Mouse (Mus musculus): ENCODE data around the gene Wipf2.

DNA sequence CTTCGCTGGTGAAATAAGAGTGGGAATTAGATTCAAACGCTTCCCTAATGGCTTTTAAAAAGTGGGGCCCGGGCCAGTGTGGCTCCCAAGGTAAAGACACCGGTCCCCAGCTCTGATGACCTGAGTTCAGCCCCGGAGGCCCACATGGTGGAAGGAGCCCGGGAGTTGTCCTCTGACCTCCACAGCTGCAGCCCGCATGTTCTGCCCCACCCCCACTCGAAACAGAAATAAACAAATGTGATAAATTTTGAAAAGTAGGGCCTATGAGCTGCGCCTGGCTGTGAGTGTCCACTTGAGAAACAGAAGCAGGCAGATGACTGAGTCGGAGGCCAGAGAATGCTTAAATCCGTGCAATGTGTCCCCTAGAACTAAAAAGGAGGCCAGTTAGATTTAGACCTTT is 50.8 kb downstream of the Wipf2 start:
- TF ChIP-seq GATA1 (IDR thresholded peaks at IDR 0.05; ENCODE audit: borderline replicate concordance, low read length) (no peak), FLI1 (IDR thresholded peaks at IDR 0.05; ENCODE audit: low read length) (no peak)

Data from megakaryocyte, embryonic 14.5 days (primary cell).